Mouse (Mus musculus): Measurements from ENCODE around the gene Larp4.

- TF ChIP-seq CTCF (IDR thresholded peaks at IDR 0.05; ENCODE audit: low read depth, low read length) (no peak), POLR2A (IDR thresholded peaks at IDR 0.05; ENCODE audit: extremely low read depth, insufficient read depth, low read length) (no peak)
Measured at GRCm38 (mm10) chr15:100050940-100051339, 81.1 kb downstream of the Larp4 start.

Data from liver, adult 2 months (tissue).